Mouse (Mus musculus) mesoderm, embryonic 11.5 days (tissue): ENCODE data around the gene Slc7a10.

ENCODE experiments used
- DNase-seq: peaks from one replicate; pipeline ENCODE4 v3.0.0-alpha.2; 2012; ENCODE audit warnings: low read depth, low spot score

Slc7a10 gene

DNA sequence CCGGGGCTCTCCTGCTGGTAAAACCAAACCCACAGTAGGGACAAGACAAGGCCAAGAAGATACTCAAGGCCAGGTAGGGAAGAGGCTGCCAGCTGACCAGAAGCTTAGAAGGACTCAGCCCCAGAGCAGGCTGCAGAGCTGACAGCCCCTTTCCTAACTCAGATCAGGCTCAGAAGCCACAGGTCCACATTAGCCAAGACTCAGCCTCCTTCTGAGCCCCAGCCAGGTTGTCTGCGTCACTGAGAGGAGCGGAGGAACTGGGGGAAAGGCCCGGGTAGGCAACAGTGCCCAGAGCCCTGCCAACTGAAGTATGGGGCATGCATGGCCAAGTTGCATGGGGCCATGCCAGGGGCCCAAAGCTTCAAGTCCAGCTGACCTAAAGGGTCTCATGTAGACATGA is 13.7 kb upstream of the Slc7a10 start:
- no peak for DNase-seq

DNA sequence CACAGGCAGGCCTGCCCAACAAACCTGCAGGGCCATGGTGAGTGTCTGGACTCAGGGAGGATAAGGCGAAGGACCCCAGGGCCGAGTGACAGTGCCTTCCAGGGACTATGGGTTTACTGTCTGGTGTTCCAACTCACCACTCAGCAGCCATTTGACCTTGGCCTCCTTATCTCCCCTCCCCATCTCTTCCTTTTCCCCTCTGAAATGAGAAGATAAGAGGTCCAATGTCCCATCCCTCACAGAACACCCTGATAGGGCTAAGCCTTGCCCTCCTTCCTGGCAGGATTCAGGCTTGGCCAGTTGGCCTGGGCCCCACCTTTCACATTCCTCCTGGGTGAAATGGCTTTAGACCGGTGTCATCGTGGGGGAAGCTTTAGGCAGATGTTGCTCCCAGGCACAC is 10.7 kb upstream of the Slc7a10 start:
- DNase-seq, result no peak

DNA sequence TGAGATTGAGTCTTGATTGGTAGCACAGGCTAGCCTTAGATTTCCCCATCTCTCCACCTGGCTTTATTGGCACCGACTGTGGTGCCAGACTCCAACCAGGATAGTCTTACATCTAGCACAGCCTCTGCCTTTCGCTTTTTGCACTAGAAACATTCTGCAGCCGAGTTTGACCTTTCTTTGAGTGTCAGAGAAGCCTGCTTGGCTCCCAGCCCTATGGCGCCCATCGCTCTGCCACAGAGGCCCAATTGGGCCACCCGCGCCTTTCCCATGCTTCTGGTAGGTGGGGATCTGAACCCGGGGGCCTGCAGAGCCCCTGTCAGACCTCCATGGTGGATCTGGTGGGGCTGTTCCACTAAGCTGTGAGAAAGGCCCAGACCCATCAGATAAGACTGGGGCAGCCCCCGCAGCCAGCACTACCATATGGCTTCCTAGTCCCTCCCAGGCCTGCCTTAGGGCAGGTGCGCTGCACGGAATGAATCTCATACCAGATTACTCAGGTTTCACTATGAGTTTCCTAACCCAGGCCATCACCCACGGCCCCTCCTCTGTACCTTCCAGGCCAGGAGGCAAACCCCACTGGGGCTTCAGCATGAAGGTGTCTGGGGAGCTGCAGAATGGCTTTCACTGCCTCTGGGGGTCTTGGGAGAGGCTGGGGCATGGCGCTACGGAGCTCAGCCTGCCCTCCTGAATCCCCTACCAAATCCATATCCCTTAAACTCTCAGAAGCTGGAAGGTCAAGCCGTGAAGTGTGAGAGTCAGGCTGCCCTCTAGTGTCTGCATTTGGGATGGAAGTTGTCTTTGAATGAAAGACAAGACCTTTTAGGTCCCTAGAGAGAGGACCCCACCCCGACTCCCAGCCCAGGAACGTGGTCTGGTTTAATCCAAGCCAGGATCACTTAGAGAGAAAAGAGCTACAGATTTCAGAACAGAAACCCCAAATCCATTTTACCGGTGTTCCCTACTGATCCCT is 9.5 kb upstream of the Slc7a10 start:
- DNase-seq, result peak; percentile 61

DNA sequence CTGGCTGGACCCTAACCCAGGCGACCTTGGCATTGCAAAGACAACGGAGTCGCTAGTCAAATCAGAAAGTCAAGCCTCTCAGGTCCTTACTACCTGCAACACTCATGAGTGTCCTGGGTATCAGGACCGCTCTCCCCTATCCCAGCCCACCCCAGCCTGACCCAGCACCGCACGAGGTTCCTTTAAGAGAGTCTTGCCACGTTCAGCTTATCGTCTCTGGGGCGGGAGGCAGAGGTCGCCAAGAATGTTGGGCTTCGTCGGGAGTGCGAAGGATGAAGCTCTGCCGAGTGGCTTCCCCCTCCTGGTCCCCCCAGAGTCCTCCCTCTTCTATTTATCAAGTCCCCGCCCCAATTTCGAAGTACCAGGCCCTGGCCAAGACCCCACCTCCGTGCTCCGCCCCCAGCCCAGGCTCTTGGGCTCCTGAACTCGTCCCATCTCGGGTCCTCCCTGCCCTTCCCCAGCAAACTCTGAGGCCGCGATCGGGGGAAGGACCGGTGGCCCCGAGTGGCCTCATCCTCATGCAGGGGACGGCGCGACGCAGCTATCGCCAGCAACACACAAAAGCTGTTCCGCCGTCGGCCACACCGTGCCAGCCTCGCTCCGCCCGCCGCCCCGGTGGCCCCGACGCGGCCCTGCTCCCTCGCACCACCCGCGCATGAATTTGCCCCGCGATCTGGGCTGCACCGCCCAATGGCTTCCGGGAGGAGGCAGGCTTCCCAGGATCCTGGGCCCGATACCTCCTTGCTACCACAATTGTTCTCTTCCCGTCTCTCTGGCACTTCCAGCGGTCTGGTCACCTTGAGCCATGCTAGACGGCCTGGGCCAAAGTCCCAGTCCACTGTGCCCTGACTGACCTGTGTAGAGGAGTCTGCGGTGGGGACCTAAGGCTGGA is 1.1 kb upstream of the Slc7a10 start:
- peak; percentile 47 for DNase-seq

DNA sequence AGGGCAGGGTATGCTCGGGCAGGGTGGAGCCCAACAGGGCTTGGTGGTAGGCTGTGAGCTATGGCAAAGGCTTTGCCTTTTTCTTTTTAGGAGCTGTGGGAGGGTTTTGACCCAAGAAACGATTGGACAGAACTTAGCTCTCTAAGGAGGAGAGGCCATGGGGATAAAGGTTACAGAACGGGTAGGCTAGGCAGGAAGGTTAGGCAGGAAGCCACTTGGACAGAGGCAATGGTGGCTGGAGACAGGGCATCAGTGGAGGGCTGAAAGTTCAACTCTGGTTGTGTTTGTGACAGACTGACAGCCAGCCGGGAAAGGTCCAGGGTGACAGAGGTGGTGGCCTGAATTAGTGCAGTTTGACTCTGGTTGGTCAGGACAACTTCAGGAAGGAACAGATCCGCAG is 3.5 kb downstream of the Slc7a10 start:
- no peak for DNase-seq

DNA sequence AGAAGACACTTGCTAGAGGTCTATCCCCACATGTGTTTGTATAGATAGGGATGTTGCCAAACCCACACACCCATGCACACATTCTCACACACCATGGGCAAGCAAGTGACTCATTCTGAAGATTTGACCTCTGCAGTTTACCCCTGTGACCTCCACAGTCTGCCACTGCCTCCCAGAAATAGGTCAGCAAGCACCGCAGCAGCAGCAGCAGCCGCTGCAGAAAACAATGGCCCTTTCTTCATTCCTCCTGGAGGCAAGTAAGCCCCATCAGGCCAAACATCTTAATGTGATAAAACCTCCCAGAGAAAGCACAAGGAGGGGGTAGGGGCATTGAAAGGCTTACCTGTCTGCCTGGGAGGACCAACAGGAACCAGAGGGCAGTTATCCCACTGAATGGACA is 5.1 kb downstream of the Slc7a10 start:
- peak; percentile 27 for DNase-seq

DNA sequence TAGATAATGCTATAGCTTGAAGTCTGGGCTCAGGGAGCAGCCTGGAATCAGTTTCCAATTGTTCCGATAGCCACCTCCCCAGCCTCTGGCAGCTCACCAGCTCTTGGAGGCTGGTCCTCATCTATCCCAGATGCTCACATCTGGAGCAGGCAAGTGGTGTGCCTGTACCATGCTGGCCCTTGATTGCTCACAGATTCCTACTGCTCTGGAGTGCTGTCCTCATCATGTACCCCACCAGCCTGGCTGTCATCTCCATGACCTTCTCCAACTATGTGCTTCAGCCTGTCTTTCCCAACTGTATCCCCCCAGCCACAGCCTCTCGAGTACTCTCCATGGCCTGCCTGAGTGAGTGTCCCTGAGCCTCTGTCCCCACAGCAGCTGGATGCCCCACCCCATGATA is 10.8 kb downstream of the Slc7a10 start:
- no peak for DNase-seq

DNA sequence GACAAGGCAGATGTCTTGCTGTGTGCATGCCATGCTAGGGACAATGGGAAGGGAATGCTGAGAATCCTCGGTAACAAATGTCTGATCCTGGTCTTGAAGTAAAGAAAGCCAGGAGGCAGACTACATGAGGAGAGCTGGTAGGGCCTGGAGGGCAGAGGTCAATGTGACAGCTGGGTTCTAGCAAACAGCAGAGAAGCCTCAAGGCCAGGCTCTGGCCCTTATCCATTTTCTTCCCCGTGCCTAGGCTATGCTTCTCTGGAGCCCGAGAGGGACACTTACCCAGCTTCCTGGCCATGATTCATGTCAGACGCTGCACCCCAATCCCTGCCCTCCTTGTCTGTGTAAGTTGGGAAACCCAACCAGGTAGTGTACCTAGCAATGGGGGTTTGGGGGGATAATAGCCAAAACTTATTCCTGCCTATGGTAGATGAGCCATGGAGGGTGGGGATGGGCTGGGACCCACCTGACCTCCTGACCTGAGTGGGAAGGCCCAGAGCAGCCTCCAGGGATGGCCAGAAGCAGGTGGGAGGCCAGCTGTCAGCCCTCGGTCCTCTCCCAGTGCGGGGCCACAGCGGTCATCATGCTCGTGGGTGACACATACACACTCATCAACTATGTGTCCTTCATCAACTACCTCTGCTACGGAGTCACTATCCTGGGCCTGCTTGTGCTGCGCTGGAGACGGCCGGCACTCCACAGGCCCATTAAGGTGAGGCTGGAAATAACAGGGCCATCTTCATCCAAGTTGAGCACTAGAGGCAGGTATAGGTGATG is 13.0 kb downstream of the Slc7a10 start:
- DNase-seq, result no peak

DNA sequence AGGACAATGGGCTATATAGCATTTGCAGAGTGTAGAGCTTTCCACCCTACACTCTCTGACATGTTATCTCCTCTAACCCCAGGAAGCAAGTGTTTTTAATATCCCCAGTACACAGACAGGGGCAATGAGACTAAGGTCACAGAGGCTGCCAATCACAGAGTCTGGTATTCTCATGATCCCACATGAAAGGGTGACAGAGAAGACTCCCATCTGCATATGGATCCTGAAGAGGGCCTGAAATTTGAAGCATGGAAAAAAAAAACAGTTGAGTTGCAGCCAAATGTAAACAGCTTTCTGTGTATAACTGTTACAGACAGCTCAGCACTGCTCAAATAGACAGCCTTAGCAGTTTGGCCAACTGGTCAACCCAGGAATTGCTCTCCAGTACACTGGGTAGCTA is 13.6 kb downstream of the Slc7a10 start:
- DNase-seq, result no peak

DNA sequence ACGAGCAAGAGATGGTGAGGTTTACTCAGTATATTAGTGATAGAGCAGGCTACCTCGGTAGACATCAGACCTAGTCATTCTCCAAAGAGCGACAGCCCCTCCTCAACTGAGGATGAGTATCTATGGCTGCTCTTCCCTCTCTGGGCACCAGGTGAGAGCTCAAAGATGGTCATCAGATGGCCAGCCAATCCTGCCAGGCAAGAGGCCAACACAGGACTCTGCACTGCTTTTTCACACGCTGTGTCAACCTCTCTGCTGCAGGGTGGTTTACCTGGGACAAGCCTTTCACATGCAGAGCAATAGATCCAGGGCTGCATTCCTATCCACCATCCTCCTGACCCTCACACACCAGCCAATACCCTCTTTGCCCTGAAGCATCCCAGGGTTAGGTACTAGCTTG is 25.6 kb downstream of the Slc7a10 start:
- no peak for DNase-seq

DNA sequence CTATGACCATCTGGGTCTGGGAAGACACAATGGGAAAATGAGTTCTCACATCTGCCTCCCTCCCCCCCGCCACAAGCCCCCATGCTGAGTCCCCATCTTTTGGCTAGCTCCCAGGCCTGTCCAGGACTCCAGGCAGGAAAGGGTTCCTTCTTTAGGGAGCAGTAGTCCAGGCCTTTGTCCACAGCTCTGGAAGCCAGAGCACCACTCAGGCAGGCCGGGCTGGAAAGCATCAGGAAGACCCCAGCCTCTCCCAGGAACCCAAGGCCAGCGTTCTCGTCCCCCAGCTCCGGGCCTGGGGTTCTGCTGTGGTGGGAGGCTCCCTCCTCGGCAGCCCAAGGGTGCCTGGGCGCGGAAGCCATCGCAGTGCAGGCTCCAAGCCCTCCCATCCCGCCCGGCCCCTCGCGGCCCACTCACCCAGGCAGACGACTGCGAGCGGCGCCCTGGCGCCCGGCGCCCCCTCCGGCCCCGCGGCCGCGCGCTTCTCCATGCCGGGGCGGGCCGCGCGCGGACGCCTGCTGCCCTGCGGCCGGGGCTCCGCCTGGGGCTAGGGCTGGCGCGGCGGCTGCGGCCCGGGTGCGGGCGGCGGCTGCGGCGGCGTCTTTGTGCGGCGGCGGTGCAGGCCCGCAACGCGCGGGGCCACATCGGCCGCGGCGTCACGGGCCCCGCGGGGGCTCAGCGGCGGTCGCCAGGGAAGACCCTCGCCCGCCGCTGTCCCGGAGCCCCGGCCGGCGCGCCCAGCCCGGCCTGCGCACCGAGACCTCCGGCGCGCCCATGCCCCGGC is 28.4 kb downstream of the Slc7a10 start:
- DNase-seq, result peak; percentile 50

DNA sequence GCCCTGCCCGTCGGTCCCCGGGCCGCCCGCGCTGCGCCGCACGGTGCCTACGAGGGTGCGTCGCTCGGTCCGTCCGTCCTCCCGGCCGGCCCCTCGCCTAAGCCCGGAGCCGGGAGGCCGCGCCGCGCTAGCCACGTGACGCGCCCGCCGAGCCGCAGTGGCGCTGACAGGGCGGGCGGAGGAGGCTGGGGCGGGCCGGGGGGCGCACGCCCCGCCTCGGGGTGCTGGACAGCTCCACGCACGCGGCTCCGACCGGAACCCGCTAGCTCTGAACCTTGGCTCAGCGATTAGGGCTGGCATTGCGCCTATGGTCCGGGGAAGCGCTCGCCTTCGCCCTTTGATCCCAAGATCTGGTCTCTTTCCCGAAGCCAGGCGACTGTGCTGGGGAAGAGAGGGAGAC is 29.0 kb downstream of the Slc7a10 start, which contains the start of gene Lrp3:
TSS of gene Lrp3 (minus strand) at position 274 of the 400 bp plus-strand sequence.
- DNase-seq, result peak; percentile 81

DNA sequence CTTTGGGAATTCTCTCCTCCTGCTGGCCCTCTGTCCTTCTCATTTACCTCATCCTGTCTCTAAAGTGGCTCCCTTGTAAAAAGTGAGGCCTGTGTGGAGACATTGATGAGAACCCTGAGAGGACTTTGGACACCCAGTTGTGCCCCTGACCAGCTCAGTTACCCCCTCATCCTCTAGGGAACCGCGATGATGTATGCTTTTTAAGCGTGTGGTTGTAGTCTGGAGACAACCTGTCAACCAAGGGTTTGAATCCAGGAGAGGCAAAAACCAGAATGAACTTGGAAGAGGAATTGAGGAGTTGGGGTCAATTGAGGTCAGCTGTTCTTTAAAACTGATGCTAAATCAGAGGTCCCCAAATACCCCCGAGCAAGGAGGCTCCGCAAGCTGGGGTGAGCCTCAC is 29.5 kb downstream of the Slc7a10 start:
- no peak for DNase-seq

DNA sequence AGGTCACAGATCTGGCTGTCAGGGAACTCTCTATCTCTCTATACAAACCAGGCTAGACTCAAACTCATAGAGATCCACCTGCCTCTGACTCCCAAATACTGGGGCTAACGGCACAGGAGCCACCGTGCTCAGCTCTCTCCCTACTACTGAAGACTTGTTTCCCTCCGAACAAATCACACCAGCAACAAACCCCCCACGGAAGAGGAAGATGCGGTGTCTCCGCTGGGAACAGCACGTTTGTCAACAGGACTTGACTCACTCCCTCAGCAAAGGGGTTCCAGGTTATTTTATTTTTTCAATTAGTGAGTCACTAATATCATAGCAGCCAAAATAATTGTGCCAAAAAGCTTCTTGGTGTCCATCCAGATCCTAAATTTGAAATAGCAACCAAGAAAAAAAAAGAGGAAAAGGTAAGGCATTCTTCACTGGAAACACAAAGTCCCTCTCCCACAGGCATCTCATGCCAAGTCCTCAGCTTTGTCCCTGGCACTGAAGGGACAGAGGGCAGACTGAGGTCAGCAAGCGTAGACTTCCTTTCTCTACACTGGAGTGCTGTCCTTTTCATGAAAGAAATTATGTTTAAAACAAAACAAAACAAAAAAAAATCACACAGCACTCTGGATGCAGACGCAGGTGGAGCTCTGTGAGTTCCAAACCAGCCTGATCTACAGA is 34.6 kb downstream of the Slc7a10 start:
- no peak for DNase-seq

DNA sequence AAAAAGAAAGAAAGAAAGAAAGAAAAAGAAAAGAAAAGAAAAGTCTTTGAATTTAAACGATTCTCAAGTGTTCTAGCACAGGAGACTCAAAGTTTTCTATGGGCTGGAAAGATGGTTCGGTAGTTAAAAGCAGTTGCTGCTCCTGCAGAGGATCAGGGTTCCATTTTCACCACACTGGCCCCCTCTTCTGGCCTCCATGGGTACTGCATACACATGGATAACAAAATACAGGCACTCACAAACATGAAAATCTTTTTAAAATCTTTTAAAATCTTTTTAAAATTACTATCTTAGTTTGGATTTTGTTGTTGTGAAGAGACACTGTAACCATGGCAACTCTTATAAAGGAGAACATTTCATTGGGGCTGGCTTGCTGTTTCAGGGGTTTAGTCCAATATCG is 44.1 kb downstream of the Slc7a10 start:
- DNase-seq, result peak; percentile 55

DNA sequence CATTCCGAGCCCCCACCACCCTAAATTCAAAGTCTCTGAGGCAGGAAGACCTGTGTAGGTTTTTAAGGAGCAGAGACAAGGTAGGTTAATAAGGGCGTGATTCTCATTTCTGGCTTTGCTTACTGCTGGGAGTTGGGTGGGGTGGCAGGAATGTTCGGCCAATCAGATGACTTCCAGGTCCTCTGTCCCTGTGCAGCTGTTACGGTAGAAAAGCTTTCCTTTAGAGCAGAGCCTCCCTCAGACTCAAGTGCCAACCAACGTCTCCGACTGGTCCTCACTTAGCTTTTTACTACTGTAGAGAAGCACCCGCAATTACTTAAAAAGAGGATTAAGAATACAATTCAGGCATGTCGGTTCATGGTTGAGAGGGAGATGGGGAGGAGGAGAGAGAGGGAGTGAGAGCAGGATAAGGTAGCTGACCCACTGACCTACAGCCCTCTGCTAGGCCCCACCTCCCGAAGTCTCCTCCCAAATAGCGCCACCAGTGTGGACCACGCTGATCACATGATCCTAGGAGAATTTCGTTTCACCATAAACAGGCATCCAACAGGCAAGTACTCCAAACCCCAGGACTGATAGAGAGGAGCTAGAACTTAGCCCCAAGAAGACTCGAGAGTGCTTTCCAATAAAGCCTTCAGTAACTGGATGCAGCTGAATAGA is 46.7 kb downstream of the Slc7a10 start:
- DNase-seq, result no peak

DNA sequence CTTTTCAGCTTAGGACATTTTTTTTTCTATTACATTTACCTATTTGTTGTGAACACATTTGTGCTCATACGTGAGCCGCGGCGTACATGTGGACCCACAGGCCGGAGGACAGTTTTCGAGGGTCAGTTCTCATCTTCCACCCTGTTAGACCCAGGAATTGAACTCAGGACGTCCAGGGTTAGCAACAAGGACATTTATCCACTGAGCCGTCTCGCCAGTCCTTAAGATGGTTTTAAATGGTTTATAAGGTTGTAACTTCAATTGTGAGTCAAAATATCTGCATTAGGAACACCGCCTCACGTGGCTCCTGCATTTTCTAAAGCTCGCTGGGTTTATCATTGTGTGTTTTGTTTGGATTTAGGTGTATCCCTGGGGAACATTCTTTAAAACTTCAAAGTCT is 47.7 kb downstream of the Slc7a10 start:
- DNase-seq, result no peak

DNA sequence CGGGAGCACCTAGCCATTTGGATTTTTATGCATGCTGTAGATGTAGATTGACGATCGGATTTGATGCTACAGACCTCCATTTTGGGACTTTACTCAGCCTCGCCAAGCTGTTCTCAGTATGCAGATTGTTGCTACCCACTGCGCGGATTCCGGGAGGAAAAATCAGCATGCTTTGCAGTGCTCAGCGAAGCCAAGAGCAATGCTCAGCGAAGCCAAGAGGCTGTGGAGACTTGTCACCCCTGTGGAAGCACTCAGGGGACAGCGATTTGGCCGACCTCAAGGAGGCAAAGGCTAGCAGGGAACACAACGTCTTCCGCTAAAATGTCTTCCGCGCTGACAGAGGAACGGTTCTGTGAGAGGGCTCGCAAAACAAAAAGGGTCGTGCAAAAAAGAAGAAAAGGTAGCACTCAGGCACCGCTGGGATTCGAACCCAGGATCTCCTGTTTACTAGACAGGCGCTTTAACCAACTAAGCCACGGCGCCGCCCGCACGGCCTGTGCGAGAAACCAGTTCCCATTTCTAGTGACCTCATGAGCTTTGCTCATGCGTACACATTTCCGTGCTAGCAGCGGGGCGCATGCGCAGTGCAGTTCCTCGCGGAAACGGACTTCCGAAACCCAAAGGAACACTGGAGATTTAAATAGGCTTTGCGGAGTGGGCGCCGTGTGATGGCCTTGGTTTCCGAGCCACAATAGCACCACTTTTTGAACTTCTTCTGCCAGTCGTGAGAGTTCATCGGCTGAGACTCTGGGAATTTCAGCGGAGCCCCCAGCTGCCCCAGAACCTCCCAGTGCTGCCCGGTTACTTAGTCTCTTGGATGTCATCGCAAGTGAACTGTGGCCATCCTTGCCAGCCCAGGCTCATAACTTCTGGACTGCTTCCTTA is 48.4 kb downstream of the Slc7a10 start:
- DNase-seq, result peak; percentile 98

DNA sequence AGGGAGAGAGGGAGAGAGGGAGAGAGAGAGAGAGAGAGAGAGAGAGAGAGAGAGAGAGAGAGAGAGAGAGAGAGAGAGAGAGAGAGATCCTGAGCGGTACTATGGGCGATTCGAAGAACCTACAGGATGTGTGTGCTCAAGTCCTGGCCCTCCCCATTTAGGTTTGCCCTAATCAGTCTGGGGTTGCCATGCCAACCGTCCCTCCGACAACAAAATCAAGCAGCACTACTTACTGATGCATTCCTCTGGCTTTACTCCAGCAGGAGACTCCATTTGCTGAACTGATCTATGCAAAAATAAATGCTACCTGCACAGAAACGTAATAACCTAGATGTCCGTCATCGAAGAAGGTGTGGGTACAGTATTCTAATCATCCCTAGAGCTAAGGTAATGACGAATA is 49.1 kb downstream of the Slc7a10 start:
- DNase-seq, result peak; percentile 80
